Comparison of ENCODE assay signal across 8 mouse cellular contexts in genomic region chr4:132309849-132310472, GRCm38 (mm10). TPM values are rescaled to one million over a fixed set of nuclear protein-coding genes. Genes with fewer than 3 reads are reported as not detected.
A peak's percentile ranks its signal among the peaks of the same experiment; 100 is the strongest.
DNase-seq lines count a peak whose midpoint lies in the region; ATAC-seq and TF ChIP-seq lines count a peak whose summit lies in the region.

No protein-coding gene starts in this region.

- peaks cover 18% of the 10 kb centered on the region; the same call in 1 of the 2 replicates for H3K36me3 ChIP-seq in intestine, embryonic 16.5 days (ENCODE audit: control insufficient read depth, insufficient read depth, low read length)
- H3K36me3 ChIP-seq in liver, embryonic 11.5 days (ENCODE audit: control insufficient read depth, insufficient read depth, low read length) = peaks cover 19% of the 10 kb centered on the region
- H3K36me3 ChIP-seq in thymus, adult 2 months (ENCODE audit: control insufficient read depth, insufficient read depth, low read length) = peaks cover 30% of the 10 kb centered on the region

- H3K9ac ChIP-seq in intestine, embryonic 16.5 days (ENCODE audit: low read depth, low read length) = peak overlapping the region; percentile 85
- peak overlapping the region; percentile 92 for H3K9ac ChIP-seq in liver, embryonic 11.5 days (ENCODE audit: low read depth, low read length)

- peaks cover 5% of the 10 kb centered on the region for H3K4me1 ChIP-seq in intestine, embryonic 16.5 days (ENCODE audit: control insufficient read depth, insufficient read depth, low read length)
- H3K4me1 ChIP-seq in liver, embryonic 11.5 days (replicated peaks; ENCODE audit: control insufficient read depth, insufficient read depth, low read length) = peaks cover 16% of the 10 kb centered on the region
- peaks cover 15% of the 10 kb centered on the region for H3K4me1 ChIP-seq in thymus, adult 2 months (replicated peaks; ENCODE audit: control insufficient read depth, insufficient read depth, low read length)

- peak; percentile 65 for ATAC-seq in intestine, embryonic 16.5 days
- no peak for ATAC-seq in liver, embryonic 11.5 days (replicated peaks; ENCODE audit: low FRiP score)

- peak overlapping the region; percentile 78 for H3K4me3 ChIP-seq in intestine, embryonic 16.5 days (ENCODE audit: low read length)
- H3K4me3 ChIP-seq in liver, embryonic 11.5 days (ENCODE audit: low read depth, low read length) = peak overlapping the region; percentile 65
- H3K4me3 ChIP-seq in thymus, adult 2 months (ENCODE audit: control insufficient read depth, insufficient read depth, low read length) = peak overlapping the region; percentile 23

- no peak for TF ChIP-seq POLR2A in thymus, adult 2 months (IDR thresholded peaks at IDR 0.05; ENCODE audit: control insufficient read depth, extremely low read depth, insufficient read depth, low read length, poor library complexity)

- TF ChIP-seq CTCF in thymus, adult 2 months (IDR thresholded peaks at IDR 0.05; ENCODE audit: borderline replicate concordance, control insufficient read depth, extremely low read depth, insufficient read depth, low read length, poor library complexity) = no peak

- WGBS in intestine, embryonic 16.5 days = 30% methylated on average over 10 of the region's 10 CpGs
- 19% methylated on average over 10 of the region's 10 CpGs for WGBS in liver, embryonic 11.5 days
- WGBS in thymus, adult 2 months = 8% methylated on average over 10 of the region's 10 CpGs

- DNase-seq in left cerebral cortex, adult 18-20 months (ENCODE audit: low spot score in 2 of 2) = peak; percentile 16 to 34
- no peak for DNase-seq in left cerebral cortex, adult 11 months (ENCODE audit: low spot score)
- DNase-seq in cerebellum, adult 9-10 months = peak; percentile 48
- DNase-seq in gastrocnemius, adult 8-10 months (ENCODE audit: low spot score in 2 of 2) = peak; percentile 44 to 48
- no peak for DNase-seq in liver, embryonic 11.5 days (ENCODE audit: low spot score)
- DNase-seq in monocyte, adult 2 months (ENCODE audit: low read depth in 1 of 2, low spot score in 2 of 2) = peak; percentile 16 to 17
- DNase-seq in thymus, adult 2 months = peak; percentile 71

- no peaks in the 10 kb centered on the region for H3K27me3 ChIP-seq in intestine, embryonic 16.5 days (replicated peaks; ENCODE audit: control insufficient read depth, insufficient read depth, low read length)
- no peaks in the 10 kb centered on the region for H3K27me3 ChIP-seq in liver, embryonic 11.5 days (replicated peaks; ENCODE audit: control insufficient read depth, insufficient read depth, low read length)
- no peaks in the 10 kb centered on the region for H3K27me3 ChIP-seq in thymus, adult 2 months (ENCODE audit: control insufficient read depth, insufficient read depth, low read length)

- peak overlapping the region; percentile 94 for H3K27ac ChIP-seq in intestine, embryonic 16.5 days (ENCODE audit: low read length)
- H3K27ac ChIP-seq in liver, embryonic 11.5 days (ENCODE audit: low read depth, low read length) = peak overlapping the region; percentile 91
- peak overlapping the region; percentile 36; the same call in 1 of the 2 replicates for H3K27ac ChIP-seq in thymus, adult 2 months (ENCODE audit: control insufficient read depth, insufficient read depth, low read length)

- no peaks in the 10 kb centered on the region for H3K9me3 ChIP-seq in intestine, embryonic 16.5 days (ENCODE audit: control insufficient read depth, low read length)
- no peaks in the 10 kb centered on the region for H3K9me3 ChIP-seq in liver, embryonic 11.5 days (ENCODE audit: control insufficient read depth, low read length)

- H3K4me2 ChIP-seq in intestine, embryonic 16.5 days (ENCODE audit: low read depth, low read length) = peak overlapping the region; percentile 88
- H3K4me2 ChIP-seq in liver, embryonic 11.5 days = peak overlapping the region; percentile 86

RNA-seq across cellular contexts. Expression of gene Rab42, which starts 6.8 kb away (rescaled TPM):
- total RNA-seq in left cerebral cortex, adult 18-20 months (2021) = 1 to 10 TPM; 1.9 to 2.7 TPM
- 1 to 10 TPM in 1 of 4 experiments, under 1 TPM in 1, not detected in 2; 0.58 to 1.5 TPM for total RNA-seq in gastrocnemius, adult 8-10 months (2022)
- 5.3 and 7.8 TPM in 2 replicates for polyA plus RNA-seq in intestine, embryonic 16.5 days (2015; fragmentation: Nextera tagmentation; extraction: Ambion mirVana)
- 0.75 and 1.5 TPM in 2 replicates for polyA plus RNA-seq in liver, embryonic 11.5 days (2014; fragmentation: Nextera tagmentation; extraction: Ambion mirVana)
- polyA plus RNA-seq in thymus, adult 2 months (2012; rRNA removed) = 6.2 and 6.8 TPM in 2 replicates

RNA-seq across cellular contexts. Expression of gene Trnau1ap, which starts 19.4 kb away (rescaled TPM):
- total RNA-seq in left cerebral cortex, adult 18-20 months (2021) = 10 to 100 TPM; 24.3 to 26.2 TPM
- total RNA-seq in gastrocnemius, adult 8-10 months (2022) = 10 to 100 TPM in 3 of 4 experiments, 1 to 10 TPM in 1; 9.4 to 13.4 (median 11.1) TPM
- 79.6 and 81.1 TPM in 2 replicates for polyA plus RNA-seq in intestine, embryonic 16.5 days (2015; fragmentation: Nextera tagmentation; extraction: Ambion mirVana)
- polyA plus RNA-seq in liver, embryonic 11.5 days (2014; fragmentation: Nextera tagmentation; extraction: Ambion mirVana) = 80.1 and 89.3 TPM in 2 replicates
- polyA plus RNA-seq in thymus, adult 2 months (2012; rRNA removed) = 18.9 and 23.1 TPM in 2 replicates

RNA-seq across cellular contexts. Expression of gene Taf12, which starts 35.8 kb away (rescaled TPM):
- total RNA-seq in left cerebral cortex, adult 18-20 months (2021) = 10 to 100 TPM; 23.1 to 24.5 TPM
- 10 to 100 TPM; 35.4 to 47.2 (median 38.4) TPM for total RNA-seq in gastrocnemius, adult 8-10 months (2022)
- 39.8 and 41.1 TPM in 2 replicates for polyA plus RNA-seq in intestine, embryonic 16.5 days (2015; fragmentation: Nextera tagmentation; extraction: Ambion mirVana)
- 80.2 and 83.8 TPM in 2 replicates for polyA plus RNA-seq in liver, embryonic 11.5 days (2014; fragmentation: Nextera tagmentation; extraction: Ambion mirVana)
- polyA plus RNA-seq in thymus, adult 2 months (2012; rRNA removed) = 13.7 and 17.2 TPM in 2 replicates

RNA-seq across cellular contexts. Expression of gene Rcc1, which starts 43.4 kb away (rescaled TPM):
- 10 to 100 TPM; 11.6 to 13.2 TPM for total RNA-seq in left cerebral cortex, adult 18-20 months (2021)
- 1 to 10 TPM; 4.8 to 8.4 (median 8.1) TPM for total RNA-seq in gastrocnemius, adult 8-10 months (2022)
- polyA plus RNA-seq in intestine, embryonic 16.5 days (2015; fragmentation: Nextera tagmentation; extraction: Ambion mirVana) = 82.2 and 90.6 TPM in 2 replicates
- polyA plus RNA-seq in liver, embryonic 11.5 days (2014; fragmentation: Nextera tagmentation; extraction: Ambion mirVana) = 99.8 and 105 TPM in 2 replicates
- polyA plus RNA-seq in thymus, adult 2 months (2012; rRNA removed) = 31.9 and 40.8 TPM in 2 replicates

RNA-seq across cellular contexts. Expression of gene Gmeb1, which starts 48.6 kb away (rescaled TPM):
- 10 to 100 TPM; 22.1 to 22.8 TPM for total RNA-seq in left cerebral cortex, adult 18-20 months (2021)
- total RNA-seq in gastrocnemius, adult 8-10 months (2022) = 10 to 100 TPM in 1 of 4 experiments, 1 to 10 TPM in 3; 7.4 to 11.0 (median 7.9) TPM
- 25.9 and 30.2 TPM in 2 replicates for polyA plus RNA-seq in intestine, embryonic 16.5 days (2015; fragmentation: Nextera tagmentation; extraction: Ambion mirVana)
- 25.4 and 26.8 TPM in 2 replicates for polyA plus RNA-seq in liver, embryonic 11.5 days (2014; fragmentation: Nextera tagmentation; extraction: Ambion mirVana)
- 47.5 and 49.6 TPM in 2 replicates for polyA plus RNA-seq in thymus, adult 2 months (2012; rRNA removed)

Comparison
In these comparisons a context has a peak if more than half of its experiments do, and no peak if none do; other contexts are left out.
1. DNase-seq: peak in left cerebral cortex, adult 18-20 months (2 of 2), cerebellum, adult 9-10 months (single experiment), gastrocnemius, adult 8-10 months (2 of 2), monocyte, adult 2 months (2 of 2) and thymus, adult 2 months (single experiment); none in left cerebral cortex, adult 11 months (single experiment) and liver, embryonic 11.5 days (single experiment).
2. H3K27ac ChIP-seq: peak in every context shown above with its lines; median percentile 94 in intestine, embryonic 16.5 days; 91 in liver, embryonic 11.5 days; 36 in thymus, adult 2 months.
3. H3K4me3 ChIP-seq: peak in every context shown above with its lines; median percentile 78 in intestine, embryonic 16.5 days; 65 in liver, embryonic 11.5 days; 23 in thymus, adult 2 months.